Mouse (Mus musculus) liver, embryonic 13.5 days (tissue): ENCODE measurements around the gene Ly75. TPM values are rescaled to one million over a fixed set of nuclear protein-coding genes. Genes with fewer than 3 reads are reported as not detected.

Source experiments
- ATAC-seq: fragments of 200-750 bp; cut with Nextera tagmentation; 2 replicates; pipeline ENCODE4 v1.8.0; 2017; ENCODE audit warnings: low read depth, mild to moderate bottlenecking, moderate number of reproducible peaks, moderate library complexity
- DNase-seq: peaks from one replicate; pipeline ENCODE4 v3.0.0; 2022
- H3K27ac ChIP-seq: fragments of 300-500 bp; sonication (generic); 2 replicates; pipeline ENCODE4 v1.5.1; 2015; ENCODE audit warnings: moderate library complexity, mild to moderate bottlenecking, inconsistent platforms
- H3K27me3 ChIP-seq: fragments of 300-500 bp; sonication (generic); 2 replicates; pipeline ENCODE4 v1.6.1; 2015; ENCODE audit warnings: mild to moderate bottlenecking, inconsistent platforms
- H3K36me3 ChIP-seq: fragments of 300-500 bp; sonication (generic); 2 replicates; pipeline ENCODE4 v1.6.1; 2015; ENCODE audit warnings: mild to moderate bottlenecking, inconsistent platforms
- H3K4me1 ChIP-seq: fragments of 300-500 bp; sonication (generic); replicated peaks from 2 replicates; pipeline ENCODE4 v1.6.1; 2015; ENCODE audit warnings: inconsistent platforms
- H3K4me2 ChIP-seq: fragments of 300-500 bp; sonication (generic); 2 replicates; pipeline ENCODE4 v1.6.1; 2015; ENCODE audit warnings: inconsistent platforms, mild to moderate bottlenecking, moderate library complexity
- H3K4me3 ChIP-seq: fragments of 300-500 bp; sonication (generic); replicated peaks from 2 replicates; pipeline ENCODE4 v1.5.1; 2015; ENCODE audit warnings: mild to moderate bottlenecking, inconsistent platforms
- H3K9ac ChIP-seq: fragments of 300-500 bp; sonication (generic); 2 replicates; pipeline ENCODE4 v1.6.1; 2015; ENCODE audit warnings: mild to moderate bottlenecking, inconsistent platforms
- H3K9me3 ChIP-seq: fragments of 300-500 bp; sonication (generic); replicated peaks from 2 replicates; pipeline ENCODE4 v1.6.1; 2016; ENCODE audit warnings: inconsistent platforms
- WGBS: fragments of 180-500 bp; shearing (Covaris S2); methylation state at CpG from one replicate; pipeline ENCODE4 v1.1.7; 2015; ENCODE audit not compliant: insufficient replicate concordance; 5-methylcytosine and 5-hydroxymethylcytosine counted together
- polyA plus RNA-seq: library from polyadenylated mRNA; unstranded; fragments of >200 nt; fragmentation: Nextera tagmentation; extraction: Ambion mirVana; gene quantifications from 2 replicates; pipeline ENCODE4 v1.2.1, GENCODE M21; 2015

Ly75 gene
- 3.1 and 4.1 TPM in 2 replicates for polyA plus RNA-seq

GRCm38 (mm10) chr2:60382858-60383669 lies at the start of gene Ly75:
TSS of gene Ly75 (minus strand) at chr2:60383303.
- Histone ChIP-seq H3K4me2 (peak within 1 kb of the TSS; percentile 74), H3K27ac (no peak within 1 kb of the TSS), H3K36me3 (no peaks in the 10 kb centered on the region), H3K27me3 (peaks cover 25% of the 10 kb centered on the region), H3K4me3 (peak within 1 kb of the TSS; percentile 59), H3K4me1 (peaks cover 14% of the 10 kb centered on the region), H3K9ac (peak within 1 kb of the TSS; percentile 65), H3K9me3 (no peaks in the 10 kb centered on the region)
- WGBS = 1% methylated on average over 46 of the region's 46 CpGs
- DNase-seq (peak; percentile 84), ATAC-seq (peak; percentile 93)

- DNase-seq (no peak), ATAC-seq (no peak)
- no peaks in the 10 kb centered on the region for H3K9me3 ChIP-seq
- no peaks in the 10 kb centered on the region for H3K36me3 ChIP-seq
- H3K27me3 ChIP-seq = no peaks in the 10 kb centered on the region
- H3K9ac ChIP-seq = no peak overlapping the region
- H3K4me1 ChIP-seq = no peaks in the 10 kb centered on the region
- no peak overlapping the region for H3K27ac ChIP-seq
- WGBS = 58% methylated on average over 8 of the region's 8 CpGs
- H3K4me3 ChIP-seq = no peak overlapping the region
- H3K4me2 ChIP-seq = no peak overlapping the region
Measured at GRCm38 (mm10) chr2:60430315-60431021, 47.4 kb upstream of the Ly75 start.

- Histone ChIP-seq H3K27ac (no peak overlapping the region), H3K4me2 (no peak overlapping the region), H3K36me3 (no peaks in the 10 kb centered on the region), H3K4me1 (no peaks in the 10 kb centered on the region), H3K4me3 (no peak overlapping the region), H3K27me3 (no peaks in the 10 kb centered on the region), H3K9ac (no peak overlapping the region), H3K9me3 (no peaks in the 10 kb centered on the region)
- DNase-seq = peak; percentile 59
- ATAC-seq = peak; percentile 73
- WGBS = 2% methylated on average over 6 of the region's 6 CpGs
Measured at GRCm38 (mm10) chr2:60418075-60418474, 35.0 kb upstream of the Ly75 start.

GRCm38 (mm10) chr2:60414334-60414733 lies 31.2 kb upstream of the Ly75 start:
- Histone ChIP-seq H3K36me3 (no peaks in the 10 kb centered on the region), H3K4me2 (no peak overlapping the region), H3K27me3 (no peaks in the 10 kb centered on the region), H3K9ac (no peak overlapping the region), H3K4me3 (no peak overlapping the region), H3K9me3 (no peaks in the 10 kb centered on the region), H3K27ac (peak overlapping the region; percentile 13; the same call in 1 of the 2 replicates), H3K4me1 (peaks cover 3% of the 10 kb centered on the region; the same call in 1 of the 2 replicates)
- DNase-seq = no peak
- ATAC-seq = peak; percentile 54
- WGBS = 56% methylated on average over 8 of the region's 8 CpGs

GRCm38 (mm10) chr2:60413006-60413650 lies 30.0 kb upstream of the Ly75 start:
- no peak overlapping the region for H3K4me2 ChIP-seq
- H3K27me3 ChIP-seq = no peaks in the 10 kb centered on the region
- H3K4me1 ChIP-seq = peaks cover 3% of the 10 kb centered on the region; the same call in 1 of the 2 replicates
- no peak overlapping the region for H3K4me3 ChIP-seq
- no peaks in the 10 kb centered on the region for H3K9me3 ChIP-seq
- ATAC-seq (no peak), DNase-seq (no peak)
- 74% methylated on average over 18 of the region's 18 CpGs for WGBS
- no peak overlapping the region for H3K27ac ChIP-seq
- no peaks in the 10 kb centered on the region for H3K36me3 ChIP-seq
- no peak overlapping the region for H3K9ac ChIP-seq

GRCm38 (mm10) chr2:60411181-60411580 lies 28.1 kb upstream of the Ly75 start:
- H3K27ac ChIP-seq = peak overlapping the region; percentile 63
- no peak overlapping the region for H3K9ac ChIP-seq
- ATAC-seq (no peak), DNase-seq (no peak)
- no peaks in the 10 kb centered on the region for H3K27me3 ChIP-seq
- WGBS = 58% methylated on average over 7 of the region's 7 CpGs
- no peak overlapping the region for H3K4me3 ChIP-seq
- H3K9me3 ChIP-seq = no peaks in the 10 kb centered on the region
- no peak overlapping the region for H3K4me2 ChIP-seq
- no peaks in the 10 kb centered on the region for H3K36me3 ChIP-seq
- peaks cover 3% of the 10 kb centered on the region; the same call in 1 of the 2 replicates for H3K4me1 ChIP-seq

- H3K4me3 ChIP-seq = no peak overlapping the region
- ATAC-seq (peak; percentile 76), DNase-seq (no peak)
- H3K27ac ChIP-seq = peak overlapping the region; percentile 51
- H3K9me3 ChIP-seq = no peaks in the 10 kb centered on the region
- H3K27me3 ChIP-seq = no peaks in the 10 kb centered on the region
- WGBS = 54% methylated on average over 11 of the region's 11 CpGs
- no peaks in the 10 kb centered on the region for H3K36me3 ChIP-seq
- H3K4me1 ChIP-seq = peaks cover 3% of the 10 kb centered on the region; the same call in 1 of the 2 replicates
- H3K9ac ChIP-seq = no peak overlapping the region
- no peak overlapping the region for H3K4me2 ChIP-seq
Measured at GRCm38 (mm10) chr2:60409989-60410763, 27.1 kb upstream of the Ly75 start.

- H3K27ac ChIP-seq = no peak overlapping the region
- no peaks in the 10 kb centered on the region for H3K27me3 ChIP-seq
- ATAC-seq (no peak), DNase-seq (no peak)
- H3K9ac ChIP-seq = no peak overlapping the region
- H3K9me3 ChIP-seq = no peaks in the 10 kb centered on the region
- H3K4me1 ChIP-seq = peaks cover 3% of the 10 kb centered on the region; the same call in 1 of the 2 replicates
- H3K4me3 ChIP-seq = no peak overlapping the region
- H3K36me3 ChIP-seq = no peaks in the 10 kb centered on the region
- WGBS = 78% methylated on average over 6 of the region's 6 CpGs
- H3K4me2 ChIP-seq = no peak overlapping the region
Measured at GRCm38 (mm10) chr2:60409194-60409593, 26.1 kb upstream of the Ly75 start.

- no peak overlapping the region for H3K4me2 ChIP-seq
- no peaks in the 10 kb centered on the region for H3K36me3 ChIP-seq
- no peak overlapping the region for H3K9ac ChIP-seq
- no peak overlapping the region for H3K4me3 ChIP-seq
- no peak for ATAC-seq
- no peaks in the 10 kb centered on the region for H3K27me3 ChIP-seq
- no peaks in the 10 kb centered on the region for H3K9me3 ChIP-seq
- no peak overlapping the region for H3K27ac ChIP-seq
- peaks cover 3% of the 10 kb centered on the region; the same call in 1 of the 2 replicates for H3K4me1 ChIP-seq
- 47% methylated on average over 2 of the region's 2 CpGs for WGBS
- no peak for DNase-seq
Measured at GRCm38 (mm10) chr2:60407387-60407786, 24.3 kb upstream of the Ly75 start.

GRCm38 (mm10) chr2:60405431-60405830 lies 22.3 kb upstream of the Ly75 start:
- Histone ChIP-seq H3K4me1 (0 out of 2 replicates have a peak, but pooled peaks cover 3% of the 10 kb centered on the region), H3K9me3 (no peaks in the 10 kb centered on the region), H3K4me2 (no peak overlapping the region), H3K9ac (no peak overlapping the region), H3K36me3 (no peaks in the 10 kb centered on the region), H3K27ac (no peak overlapping the region), H3K27me3 (no peaks in the 10 kb centered on the region), H3K4me3 (no peak overlapping the region)
- no peak for DNase-seq
- ATAC-seq = no peak
- WGBS = 66% methylated on average over 5 of the region's 5 CpGs
